Mouse (Mus musculus) adipose tissue, adult 10 weeks (tissue): ENCODE results near the gene Pde5a. TPM values are rescaled to one million over a fixed set of nuclear protein-coding genes. Genes with fewer than 3 reads are reported as not detected.

ENCODE experiments used
- polyA plus RNA-seq: library from polyadenylated mRNA; stranded (reverse); fragments of 350-450 nt; fragmentation: Illumina TruSeq; extraction: RNeasy Lipid Tissue Mini Kit (QIAGEN cat#74804); gene quantifications from one replicate; pipeline ENCODE4 v1.2.3, GENCODE M21; 2014; ENCODE audit warnings: low read depth, low replicate concordance

The Pde5a gene
- polyA plus RNA-seq, result 3.1 TPM

DNA sequence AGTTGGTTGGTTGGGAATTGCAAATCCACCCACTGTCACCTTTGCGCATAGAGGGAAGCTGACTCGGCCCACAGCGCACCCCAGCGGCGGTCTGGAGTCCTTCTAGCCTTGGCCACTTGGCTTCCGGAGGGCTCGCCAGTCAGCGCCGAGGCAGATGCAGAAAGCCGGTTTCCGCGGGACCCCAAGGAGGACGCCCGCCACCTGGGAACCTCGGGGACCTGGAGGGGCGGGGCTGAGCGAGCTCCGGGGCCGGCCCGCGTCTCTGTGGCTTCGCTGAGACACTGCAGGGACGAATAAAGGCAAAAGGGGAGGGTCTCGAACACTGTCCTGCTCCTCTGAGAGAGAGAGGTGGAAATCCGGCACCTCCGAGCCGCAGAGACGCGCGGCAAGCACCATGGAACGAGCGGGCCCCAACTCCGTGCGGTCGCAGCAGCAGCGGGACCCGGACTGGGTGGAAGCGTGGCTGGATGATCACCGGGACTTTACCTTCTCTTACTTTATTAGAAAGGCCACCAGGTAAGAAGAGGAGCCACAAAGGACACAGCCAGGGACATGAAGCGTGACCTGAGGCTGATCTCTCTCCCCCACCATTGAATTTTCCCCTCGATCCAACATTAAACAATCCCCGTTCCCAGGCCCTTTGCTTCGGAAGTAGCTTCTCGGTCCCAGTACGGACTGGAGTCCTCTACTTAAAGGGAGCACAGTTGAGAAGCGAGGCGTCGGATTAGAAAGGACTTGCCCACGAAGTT lies at the start of gene Pde5a:
Gene Pde5a (plus strand): TSS at position 96 of the 749 bp plus-strand sequence.

DNA sequence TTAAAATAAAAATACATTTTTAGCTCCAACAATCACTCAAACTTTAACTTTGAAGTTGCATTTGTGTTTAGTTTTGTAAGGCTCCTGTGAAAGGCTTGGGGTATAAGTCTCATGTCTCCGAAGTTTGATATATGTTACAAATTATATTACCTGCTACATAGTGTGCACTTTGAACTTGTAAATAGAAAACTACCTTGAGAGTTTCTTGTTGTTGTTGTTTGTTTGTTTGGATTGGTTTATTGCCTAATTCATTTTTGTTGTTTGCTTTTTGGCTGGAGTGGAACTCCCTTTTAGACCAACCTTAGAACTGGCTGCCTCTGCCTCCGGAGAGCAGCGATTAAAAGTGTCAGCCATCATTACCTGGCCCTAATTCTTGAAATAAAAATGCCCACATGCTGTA lies 166.0 kb downstream of the Pde5a start, which contains the start of gene Fabp2:
Gene Fabp2 (plus strand): TSS at position 301 of the 400 bp plus-strand sequence.

Other genes starting within 250 kb of the Pde5a start
- gene Fnbp1l, start 109.2 kb upstream of the Pde5a start, polyA plus RNA-seq, result 25.9 TPM
- gene Fabp2, start 166.1 kb downstream of the Pde5a start, polyA plus RNA-seq, result not detected
- not detected for gene Gm10959, start 190.4 kb downstream of the Pde5a start, polyA plus RNA-seq
- gene 1810037I17Rik, start 195.3 kb downstream of the Pde5a start, polyA plus RNA-seq, result 88.0 TPM